Mouse (Mus musculus) cerebellum, adult 11-12 months (tissue): Measurements from ENCODE around the gene Six2.

Experiments used
- DNase-seq: peaks from one replicate; pipeline ENCODE4 v3.0.0; 2022

Gene Six2

DNA sequence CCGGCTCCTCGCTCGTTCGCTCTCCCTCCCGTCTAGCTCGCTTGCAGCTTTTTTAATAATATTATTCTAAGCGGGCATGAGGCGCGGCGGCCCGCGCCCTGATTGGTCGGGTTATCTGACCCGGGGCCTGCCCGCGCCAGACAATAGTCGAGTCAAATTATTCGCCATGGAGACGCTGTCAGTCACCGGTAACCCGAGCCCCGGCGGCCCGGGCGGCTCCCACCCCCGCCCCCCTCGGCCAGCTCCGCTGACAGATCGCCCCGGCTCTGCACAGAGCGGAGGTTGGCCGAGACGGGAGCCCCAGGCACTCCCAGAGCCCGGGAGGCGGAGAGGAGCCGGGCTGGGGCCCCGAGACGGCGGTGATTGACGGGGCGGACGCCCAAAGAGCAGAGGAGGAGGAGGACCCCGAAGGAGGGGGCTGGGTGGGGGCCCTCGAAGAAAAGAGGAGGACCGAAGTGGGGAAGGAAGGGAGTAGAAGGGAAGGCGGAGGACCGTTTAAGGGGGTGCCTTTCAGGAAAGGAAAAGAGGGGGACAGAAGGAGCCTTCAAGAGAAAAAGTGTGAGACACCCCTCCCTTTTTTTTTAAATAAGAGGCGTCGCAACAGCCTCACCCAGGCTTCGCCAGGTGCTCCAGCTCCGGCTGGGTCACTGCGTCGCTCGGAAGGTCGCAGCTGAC lies at the start of gene Six2:
TSS of gene Six2 (minus strand) at position 39 of the 675 bp plus-strand sequence.
- DNase-seq = no peak

DNA sequence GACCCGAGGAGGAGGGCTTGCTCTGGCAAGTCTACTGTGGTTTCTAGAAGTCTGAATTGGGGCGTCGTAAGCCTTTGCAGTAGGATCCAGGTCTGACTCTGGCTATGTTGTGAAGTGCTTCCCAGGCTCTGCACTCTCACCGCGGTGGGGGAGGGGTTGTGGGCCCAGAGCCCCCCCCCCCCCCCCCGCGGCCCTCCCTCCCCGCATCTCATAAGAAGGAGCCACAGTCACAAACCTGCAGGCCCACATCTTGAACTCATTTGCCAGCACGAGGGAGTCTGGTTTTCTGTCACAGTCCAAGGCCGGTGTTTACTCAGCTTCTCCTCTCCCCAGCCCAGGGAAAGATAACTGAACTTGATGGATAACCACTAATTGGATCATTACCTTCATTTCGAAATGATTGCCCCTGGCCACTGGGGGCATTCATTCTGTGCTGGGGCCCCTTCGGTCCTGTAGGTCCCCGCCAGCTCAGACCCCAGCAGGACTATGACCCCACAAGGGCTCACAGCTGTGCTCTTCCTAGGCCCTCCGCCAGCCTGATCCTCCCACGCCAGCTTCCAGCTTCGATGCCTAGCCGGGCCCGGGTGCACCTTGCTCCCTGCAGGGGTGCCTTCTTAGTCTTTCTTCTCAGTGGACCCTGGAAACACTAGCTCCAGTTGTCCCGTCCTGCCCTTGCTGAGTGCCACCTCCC lies 49.2 kb upstream of the Six2 start:
- no peak for DNase-seq

DNA sequence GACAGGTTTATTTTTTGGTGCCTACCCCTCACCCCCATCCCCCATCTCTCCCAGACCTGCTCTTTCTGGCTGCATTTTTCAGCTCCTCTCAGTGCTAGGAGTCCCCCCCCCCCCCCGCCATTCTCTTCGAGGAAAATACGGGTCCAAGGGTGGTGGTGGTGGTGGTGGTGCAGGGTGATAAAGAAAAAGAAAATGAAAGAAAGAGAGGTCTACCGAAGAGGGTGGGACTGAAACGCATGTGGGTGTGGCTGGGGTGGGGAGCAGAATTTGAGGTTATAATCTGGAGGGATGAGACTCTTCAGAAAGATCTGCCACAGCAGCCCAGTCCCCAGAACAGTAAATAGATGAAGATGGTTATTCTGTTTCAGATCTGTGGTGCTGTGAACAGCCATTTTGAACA lies 43.3 kb upstream of the Six2 start:
- DNase-seq = no peak

DNA sequence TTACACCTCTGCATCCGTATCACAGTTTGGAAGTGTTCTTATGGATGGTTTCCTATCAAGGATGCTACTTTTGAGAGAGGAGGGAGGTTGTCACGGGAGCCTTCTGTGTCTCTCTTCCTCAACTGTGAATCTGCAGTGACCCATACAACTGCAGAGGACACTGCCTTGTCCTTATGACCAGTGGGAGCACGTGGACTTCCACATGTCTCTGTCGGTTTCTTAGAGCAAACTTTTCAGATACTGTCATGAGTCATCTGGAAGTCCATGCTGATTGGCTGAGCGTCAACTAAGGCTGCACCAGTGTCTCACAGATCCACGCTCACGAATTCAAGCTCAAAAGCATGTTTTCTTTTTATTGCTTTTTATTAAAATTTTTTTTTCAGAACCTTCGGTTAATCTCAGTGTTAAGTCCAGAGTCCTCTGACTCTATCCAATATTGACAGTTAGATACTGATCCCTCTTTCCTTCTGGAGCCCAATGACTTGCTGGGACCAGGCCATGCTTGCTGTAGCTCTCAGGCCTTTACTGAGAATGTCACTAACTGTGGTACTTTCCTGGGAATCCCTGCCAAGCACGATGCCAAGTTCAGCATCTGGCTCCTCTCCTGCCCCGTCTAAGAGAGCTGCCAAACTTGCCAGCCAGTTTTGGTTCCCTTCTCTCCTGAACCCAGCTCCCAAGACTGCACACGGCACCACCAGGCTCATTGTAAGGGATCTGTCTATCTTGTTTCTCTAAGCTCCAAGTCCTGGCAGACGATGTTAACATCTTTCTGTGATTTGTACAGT lies 42.3 kb upstream of the Six2 start:
- DNase-seq = no peak

DNA sequence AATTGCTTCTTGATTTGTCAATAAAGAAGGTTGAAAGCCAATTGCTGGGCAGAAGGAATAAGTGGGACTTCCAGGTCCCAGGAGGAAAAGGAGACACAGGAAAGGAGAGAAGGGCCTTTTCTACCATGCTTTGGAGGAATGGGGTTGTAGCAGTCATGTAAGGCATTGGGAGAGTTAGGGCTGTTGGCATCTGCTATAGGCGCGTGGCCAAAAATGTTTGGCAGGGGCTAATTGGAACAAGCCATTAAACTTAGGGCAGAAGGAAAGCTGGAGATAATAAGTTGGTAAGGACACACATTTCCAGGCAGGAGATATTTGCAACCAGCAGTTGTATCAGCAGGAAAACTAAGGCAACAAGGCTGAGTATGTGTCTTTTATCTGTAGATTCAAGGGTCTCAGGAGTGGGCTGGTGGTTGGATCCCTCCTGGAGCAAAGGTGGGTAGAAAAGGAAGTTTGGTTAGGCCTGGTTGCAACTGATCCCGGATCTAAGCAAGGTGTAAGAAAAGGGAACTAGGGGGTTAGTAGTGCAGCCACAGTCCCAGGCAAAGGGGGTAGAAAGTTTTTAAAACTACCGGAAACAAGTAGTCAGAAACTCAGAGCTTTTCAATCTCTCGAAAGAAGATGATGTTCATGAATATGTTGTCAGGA lies 40.1 kb upstream of the Six2 start:
- DNase-seq = no peak

DNA sequence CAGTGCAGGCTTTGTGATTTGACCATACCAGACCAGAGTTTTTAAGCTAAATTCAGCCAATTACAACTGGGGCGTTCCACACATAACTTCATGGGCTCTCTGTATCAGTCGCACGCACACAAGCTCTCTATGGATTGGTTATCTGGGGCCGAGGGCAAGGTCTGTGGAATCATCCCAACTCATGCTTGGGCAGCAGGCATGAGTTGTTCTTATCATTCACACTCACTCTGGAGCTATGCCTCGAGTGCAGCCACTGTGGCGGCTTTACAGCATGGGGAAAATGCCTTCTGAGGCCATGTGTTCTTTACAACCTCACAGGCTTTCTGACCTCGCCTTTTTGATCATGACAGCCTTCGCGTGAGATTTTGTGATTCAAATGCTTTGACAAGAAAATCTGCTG lies 37.9 kb upstream of the Six2 start:
- no peak for DNase-seq

DNA sequence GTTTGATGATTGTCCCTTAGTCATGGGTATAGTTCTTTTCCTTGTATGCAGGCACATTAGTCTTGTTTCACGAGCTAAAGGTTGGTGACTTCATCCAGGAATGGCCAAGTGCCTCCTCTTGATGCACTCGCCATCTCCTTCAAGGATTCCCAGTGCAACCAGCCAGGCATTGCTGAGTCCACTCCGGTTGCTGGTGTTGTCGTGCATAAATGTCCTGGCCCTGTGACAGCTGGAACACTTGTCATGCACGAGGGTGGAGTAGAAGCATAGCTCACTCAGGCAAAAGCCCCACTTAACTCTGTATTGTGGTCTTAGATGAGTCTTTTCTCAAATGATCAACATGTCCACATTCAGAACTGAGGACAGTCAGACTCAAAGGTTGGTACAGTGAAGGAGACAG lies 35.1 kb upstream of the Six2 start:
- no peak for DNase-seq

DNA sequence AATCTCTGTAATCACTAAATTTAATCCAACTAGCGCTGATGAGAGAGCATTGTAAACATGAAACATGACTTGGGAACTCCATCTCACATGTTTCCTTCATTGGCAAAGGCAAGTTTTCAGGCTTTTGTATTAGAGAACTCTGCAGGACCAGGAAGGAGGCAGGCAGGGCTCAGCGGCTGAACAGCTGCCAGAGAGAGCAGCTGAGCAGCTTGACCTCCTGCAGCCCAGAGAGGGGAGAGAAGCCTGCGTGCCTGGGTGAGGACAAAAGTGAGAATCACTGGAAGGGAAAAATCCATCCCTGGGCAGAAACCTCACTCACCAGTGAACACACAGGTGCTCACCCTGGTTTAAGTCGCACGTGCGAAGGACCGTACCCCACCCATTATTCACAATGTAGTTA lies 29.2 kb upstream of the Six2 start:
- DNase-seq = no peak

DNA sequence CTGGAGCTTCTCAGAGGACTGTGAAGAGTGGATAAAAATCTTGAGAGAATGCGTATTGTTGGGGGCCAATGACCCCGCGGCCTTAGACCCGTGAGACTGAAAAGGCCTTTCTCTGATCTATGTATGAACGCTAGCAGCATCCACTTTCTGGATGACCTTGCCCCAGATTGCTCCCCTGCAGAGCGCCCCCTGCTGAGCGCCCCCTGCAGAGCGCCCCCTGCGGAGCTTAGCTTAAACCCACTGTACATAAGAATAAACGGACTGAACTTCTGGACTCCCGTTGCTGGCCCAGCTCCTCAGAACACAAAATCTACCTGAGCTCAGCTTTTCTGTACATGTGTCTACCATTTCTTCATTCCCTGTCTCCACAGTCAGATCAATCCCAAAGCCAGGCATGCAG lies 27.7 kb upstream of the Six2 start:
- DNase-seq = no peak

DNA sequence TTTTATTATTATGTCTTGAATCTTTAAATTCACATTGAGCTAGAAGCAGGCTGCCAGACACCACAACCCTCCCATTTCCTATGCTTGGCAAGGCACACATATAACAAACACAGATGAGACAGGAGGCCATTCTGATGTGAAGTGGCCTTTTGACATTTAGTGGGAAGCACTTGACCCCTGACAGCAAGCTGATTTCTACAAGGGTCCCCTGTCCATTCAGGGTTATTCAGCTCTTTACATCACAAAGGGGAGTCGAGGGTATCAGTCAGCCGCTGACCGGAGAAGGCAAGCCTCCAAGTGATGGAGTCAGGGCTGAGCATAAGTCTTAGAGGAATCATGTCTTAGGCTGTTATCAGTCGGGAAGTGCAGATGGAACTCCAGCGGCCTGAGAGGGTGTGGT lies 26.3 kb upstream of the Six2 start:
- DNase-seq = no peak

DNA sequence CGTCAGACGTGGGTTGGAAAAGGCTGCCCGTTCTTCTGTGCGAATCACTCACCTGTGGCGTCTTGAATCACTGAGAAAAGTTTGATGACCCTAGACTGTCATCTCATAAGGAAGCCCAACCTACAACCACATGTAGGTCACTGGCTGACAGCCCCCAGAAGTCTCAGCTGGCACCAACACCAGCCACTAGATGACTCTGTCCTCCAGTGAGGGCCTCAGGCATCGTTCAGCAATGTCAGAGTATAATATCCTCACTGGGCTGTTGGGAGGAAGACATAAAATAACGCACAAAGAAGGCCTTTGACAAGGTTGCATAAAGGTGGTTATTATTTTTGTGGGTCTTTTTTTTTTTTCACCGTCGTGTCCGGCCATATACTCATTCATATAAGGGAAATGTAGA lies 24.8 kb upstream of the Six2 start:
- no peak for DNase-seq

DNA sequence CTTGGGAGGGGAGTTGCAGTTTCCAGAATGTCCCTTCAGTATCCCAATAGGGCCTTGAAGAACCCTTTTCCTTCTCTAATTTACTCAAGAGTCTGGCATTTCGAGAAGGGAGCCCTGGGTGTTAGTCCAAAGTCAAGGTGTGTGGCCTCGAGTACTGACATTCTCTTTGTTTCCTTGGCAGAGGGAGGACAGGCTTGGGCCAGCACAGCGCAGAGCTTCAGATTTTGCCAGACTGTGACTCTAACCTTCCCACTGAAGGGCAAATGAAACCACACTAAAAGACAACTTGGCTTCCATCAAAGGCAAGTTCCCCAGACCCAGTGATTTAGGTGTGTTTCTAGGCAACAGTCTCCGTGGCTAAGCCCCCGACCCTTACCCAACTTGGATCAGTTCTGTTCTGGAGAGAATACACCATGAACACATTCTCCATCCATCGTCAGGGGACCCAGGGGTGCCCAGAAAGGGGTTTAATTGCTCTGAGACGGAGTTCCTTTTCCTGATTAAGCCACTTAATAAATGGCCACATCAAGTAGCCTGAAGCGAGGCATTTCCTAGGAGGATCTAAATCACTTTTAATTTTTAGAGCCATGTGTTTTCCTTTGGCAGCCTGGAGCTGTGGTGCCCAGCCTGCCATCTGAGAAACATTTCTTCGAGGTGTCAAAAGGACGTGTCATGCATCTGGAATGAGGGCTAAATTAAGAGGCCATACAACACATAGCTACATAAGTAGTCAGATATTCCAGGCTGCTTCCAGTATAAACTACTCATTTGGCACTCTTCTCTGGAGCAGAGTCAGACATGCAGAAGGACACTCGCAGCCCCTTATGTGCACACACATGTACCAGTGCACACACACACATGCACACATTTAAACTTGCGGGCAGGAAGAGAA lies 16.5 kb upstream of the Six2 start:
- no peak for DNase-seq

DNA sequence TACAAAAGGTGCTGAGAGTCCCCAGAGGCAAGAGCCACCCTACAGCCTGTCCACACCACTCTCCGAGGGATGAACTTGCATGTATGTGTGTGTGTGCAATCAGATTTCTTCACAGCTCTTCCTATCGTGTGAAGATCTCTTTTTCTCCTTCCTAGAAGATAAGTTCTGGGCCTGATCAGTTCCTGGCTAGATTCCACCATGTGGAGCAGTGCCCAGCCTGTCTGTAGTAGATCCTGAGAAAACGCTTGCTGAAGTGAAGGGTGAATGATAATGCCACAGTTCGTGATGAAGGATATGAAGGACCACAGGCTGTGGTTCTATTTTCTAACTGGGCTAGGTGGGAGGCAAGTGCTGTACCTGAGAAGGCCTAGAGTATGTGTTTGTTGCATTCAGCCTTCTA lies 12.0 kb upstream of the Six2 start:
- no peak for DNase-seq

DNA sequence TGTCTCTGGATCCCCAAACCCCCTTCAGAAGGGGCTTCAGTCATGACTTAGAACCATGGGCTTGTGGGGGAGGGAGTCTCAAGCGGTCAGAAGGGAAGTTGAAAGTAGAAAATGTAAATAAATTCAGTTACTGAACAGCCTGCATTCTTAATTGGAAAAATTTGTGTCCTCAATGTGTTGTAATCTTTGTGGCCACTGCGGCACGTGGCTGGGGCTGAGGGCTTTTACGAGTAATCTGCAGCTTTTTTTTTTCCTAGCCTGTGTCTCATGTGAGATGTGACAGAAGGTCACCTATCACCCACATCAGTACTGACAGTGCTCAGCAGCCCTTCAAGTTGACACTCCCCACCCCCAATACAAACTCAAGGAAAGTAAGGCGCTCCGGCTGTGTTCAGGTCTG lies 10.6 kb upstream of the Six2 start:
- no peak for DNase-seq

DNA sequence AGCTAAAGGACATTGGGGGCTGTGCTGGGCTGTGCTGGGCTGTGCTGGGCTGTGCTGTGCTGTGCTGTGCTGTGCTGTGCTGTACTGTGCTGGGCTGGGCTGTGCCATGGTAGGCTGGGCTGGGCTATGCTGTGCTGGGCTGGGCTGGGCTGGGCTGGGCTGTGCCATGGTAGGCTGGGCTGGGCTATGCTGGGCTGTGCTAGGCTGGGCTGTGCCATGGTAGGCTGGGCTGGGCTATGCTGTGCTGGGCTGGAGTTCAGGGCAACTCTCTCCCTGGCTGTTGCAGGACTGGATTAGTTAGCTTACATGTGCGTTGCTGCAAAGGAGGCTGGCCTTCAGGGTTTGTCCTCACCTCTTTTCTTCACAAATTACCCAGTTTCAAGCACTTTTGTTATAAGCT lies 9.9 kb upstream of the Six2 start:
- no peak for DNase-seq

DNA sequence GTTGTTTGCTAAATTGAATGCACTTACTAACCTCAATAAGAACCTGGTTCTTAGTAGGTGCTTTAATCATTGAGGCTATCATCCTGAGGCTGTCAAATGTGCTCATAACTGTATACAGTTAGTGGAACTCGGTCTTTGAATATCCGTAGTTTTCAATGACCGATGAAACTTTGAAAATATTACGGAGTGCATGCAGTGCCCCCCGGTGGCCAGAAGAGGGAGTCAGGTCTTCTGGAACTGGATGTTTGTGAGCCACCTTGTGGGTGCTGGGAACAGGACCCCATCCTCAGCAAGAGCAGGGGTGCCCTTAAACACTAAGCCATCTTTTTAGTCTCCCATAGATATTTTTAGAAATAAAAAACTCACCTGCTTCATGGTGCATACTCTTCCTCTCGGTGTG lies 6.4 kb upstream of the Six2 start:
- no peak for DNase-seq

DNA sequence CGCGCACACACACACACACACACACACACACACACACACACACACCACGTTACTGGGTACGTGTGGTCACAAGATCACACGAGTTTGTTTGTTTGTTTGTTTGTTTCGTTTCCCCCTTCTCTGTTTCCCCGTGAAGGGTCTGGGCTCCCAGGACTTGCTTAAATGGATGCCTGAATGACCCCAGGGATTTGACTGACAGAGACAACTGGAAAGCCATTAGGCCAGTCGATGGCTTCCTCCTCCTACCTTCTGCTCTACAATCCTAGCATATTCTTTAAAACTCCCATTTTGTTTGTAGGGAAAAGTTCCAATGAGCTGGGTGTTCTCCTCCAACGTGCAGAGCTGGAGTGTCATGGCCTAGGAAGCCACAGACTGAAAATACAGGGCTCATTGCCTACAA lies 5.0 kb upstream of the Six2 start:
- DNase-seq = no peak

DNA sequence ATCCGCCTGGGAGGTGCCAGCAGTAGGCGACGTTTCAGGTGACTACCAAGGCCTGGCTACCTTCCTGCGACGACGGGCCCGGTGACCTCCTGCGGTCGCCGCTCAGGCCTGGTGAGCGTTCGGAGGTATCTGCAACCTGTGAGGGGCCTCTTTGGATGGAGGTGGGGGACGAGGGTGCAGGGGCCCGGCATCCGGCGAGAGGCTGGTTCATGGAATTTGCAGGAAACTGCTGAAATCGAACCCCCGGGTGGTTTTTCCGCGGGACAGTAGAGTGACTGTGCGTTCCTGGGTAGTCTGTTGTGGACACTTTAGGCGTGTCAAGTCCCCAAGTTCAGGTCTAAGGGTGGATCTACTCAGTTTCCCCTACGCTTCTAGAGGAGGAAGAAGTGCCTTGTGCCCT lies 4.5 kb upstream of the Six2 start:
- no peak for DNase-seq

DNA sequence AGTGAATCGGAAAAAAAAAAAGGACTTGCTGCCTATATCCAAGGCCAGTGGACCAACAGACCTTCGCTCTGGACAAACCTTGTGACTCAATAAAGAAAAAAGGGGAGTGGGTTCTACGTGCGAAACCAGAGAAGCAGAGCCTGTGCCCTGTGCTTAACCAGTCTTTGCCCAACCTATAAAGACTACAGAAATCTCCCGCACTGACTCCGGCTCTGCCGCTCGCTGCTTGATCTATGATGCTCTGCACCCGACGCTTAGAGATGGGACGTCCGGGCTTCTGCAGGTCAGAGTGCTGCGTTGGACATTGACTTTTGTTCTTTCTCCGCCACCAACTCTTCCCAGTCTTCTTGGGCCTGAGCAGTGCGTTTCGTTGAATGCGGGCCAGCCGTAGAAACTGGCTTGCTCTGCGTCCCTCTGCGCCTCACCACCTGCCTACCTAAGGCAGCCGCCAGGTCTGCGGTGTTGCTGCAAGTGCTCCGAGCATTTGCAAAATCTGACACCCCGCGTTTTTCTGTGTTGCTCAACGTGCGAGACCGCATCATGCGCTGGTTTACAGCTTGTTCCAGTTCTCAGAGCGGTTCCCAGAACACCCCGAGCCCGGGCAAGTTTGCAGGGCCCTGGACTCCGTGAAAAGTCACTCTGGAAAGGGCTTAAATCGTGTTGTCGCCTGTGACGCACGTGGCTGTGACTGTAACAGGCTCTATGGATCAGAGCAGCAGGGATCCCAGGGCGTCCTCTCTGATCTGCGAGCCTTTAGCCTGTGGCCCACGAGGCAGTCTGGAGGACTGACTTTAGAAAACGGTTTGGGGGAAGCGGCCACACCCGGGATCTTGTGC lies 3.8 kb upstream of the Six2 start:
- no peak for DNase-seq

DNA sequence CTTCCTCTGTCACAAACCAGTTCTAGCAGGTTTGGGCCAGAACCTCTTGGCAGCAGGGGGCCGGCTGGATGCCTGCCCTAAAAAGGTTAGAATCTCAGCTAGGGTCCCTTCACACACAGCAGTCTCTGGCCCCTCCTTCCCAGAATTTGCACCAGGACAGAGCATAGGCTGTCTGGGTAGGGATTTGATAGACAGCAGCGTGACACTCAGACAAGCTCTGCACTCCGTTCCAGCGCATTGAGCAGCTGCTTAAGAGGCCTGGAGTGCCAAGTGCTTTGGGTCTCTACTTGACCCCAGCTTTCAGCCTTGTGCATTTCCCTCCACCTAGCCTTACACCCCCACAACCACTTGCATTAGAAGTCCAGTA lies 2.9 kb upstream of the Six2 start:
- no peak for DNase-seq

DNA sequence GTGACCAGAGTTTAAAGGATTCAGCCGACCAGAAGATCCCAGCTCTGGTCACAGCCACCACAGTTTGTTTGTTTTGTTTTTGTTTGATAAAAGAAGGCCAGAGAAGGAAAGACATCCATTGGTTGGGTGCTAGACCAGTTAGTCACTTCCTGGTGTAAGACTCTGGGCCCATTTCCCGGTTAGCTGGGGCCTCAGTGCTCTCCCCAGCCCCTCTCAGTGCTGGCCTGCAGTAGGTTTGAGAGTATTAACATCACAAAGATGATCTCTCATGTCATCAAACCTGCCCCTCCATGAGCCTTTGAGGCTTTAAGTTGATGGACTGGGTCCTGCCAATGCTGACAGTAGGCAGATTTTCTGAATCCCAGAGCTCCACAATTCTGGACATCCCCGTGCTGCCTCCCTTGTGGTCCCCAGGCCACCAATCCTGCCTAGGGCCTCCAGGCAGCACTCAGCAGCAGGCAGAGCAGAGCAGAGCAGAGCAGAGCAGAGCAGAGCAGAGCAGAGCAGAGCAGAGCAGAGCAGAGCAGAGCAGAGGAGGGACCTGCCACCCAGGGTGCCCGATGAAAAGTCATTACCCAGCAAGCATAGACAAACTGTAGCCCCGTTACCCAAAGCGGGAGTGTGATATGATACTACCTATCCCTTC lies 2.4 kb upstream of the Six2 start:
- no peak for DNase-seq
